Mouse (Mus musculus): ENCODE data around the gene Jph2. TPM values are rescaled to one million over a fixed set of nuclear protein-coding genes. Genes with fewer than 3 reads are reported as not detected.

The Jph2 gene
- total RNA-seq, 2 experiments from 2014 or later, result 350 to 362 TPM

GRCm38 (mm10) chr2:163360858-163361623, 36.8 kb downstream of the Jph2 start:
- no peak for DNase-seq

- no peak for DNase-seq
Measured at GRCm38 (mm10) chr2:163359253-163359652, 38.5 kb downstream of the Jph2 start.

DNA sequence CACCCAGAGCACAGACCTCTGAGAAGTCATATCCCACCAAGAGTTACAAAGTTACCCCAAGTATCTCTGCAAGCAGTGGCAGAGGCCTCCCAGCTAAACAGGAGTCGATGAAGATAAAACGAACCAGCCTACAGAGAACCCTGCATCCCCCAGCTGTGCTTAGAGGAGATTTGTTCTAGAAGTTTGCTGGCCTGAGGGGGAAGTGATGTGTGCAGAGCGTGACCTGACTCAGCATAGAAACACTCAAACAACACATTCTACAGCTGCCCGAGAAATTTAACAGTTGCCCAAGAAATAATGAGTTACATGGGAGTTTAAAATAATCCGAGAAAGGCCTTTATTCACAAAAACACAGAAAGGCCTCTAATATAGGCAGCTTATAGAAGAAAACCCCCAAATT, 39.1 kb downstream of the Jph2 start:
- no peak for DNase-seq

DNA sequence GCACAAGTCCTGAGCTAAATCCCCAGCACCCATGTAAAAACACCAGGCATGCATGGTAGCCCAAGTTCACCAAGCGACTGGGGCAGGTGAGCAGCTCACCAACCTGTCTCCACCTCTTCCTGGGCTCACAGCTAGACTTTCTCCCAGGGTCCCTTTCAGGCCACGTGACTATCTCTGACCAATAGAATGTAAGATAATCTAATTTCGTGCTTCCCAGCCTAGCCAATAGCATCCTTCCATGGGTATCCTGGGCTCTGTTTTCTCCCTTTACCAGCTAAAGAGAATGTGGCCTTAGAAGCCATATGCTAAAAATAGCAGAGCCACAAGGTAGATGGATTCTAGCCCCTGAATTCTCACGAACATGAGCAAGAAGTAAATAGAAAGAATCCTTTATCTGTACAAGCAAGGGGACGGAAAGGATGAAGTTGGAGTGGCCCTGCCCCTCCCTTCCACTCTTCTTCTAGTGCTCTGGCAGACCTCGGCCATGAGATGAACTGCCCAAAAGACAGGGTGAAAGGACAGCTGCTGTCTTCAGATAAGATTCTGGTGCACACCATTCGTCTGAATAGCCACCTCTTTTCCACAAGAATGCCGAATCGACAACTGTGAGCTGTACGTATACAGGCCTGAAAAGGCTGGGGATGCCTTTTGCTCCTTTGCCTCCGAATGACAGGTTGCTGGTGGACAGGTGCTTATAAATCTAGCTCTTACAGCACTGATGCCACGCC, 41.5 kb downstream of the Jph2 start:
- no peak for DNase-seq

- DNase-seq, result no peak
Measured at GRCm38 (mm10) chr2:163355666-163356065, 42.1 kb downstream of the Jph2 start.

GRCm38 (mm10) chr2:163353731-163354130, 44.1 kb downstream of the Jph2 start:
- DNase-seq, result peak; percentile 50

DNA sequence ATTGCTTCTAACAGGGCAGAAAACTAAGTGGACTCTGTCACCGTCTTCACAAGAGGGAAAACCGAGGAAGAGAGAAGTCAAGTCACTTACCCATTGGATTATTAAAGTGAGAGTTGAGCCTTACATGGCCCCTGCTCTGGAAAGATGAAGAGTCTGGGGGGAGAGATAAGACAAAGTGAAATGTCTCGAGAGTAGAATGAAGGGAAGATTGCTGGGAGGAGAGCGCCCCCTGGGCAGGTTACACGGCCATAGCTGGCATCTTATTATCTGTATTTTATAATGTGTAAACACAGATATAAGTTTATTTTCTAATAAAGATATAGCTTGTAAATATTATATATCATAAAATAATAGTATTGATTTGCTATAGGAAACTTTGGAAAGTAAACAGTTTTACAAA, 47.4 kb downstream of the Jph2 start:
- DNase-seq, result no peak

GRCm38 (mm10) chr2:163349411-163349810, 48.4 kb downstream of the Jph2 start:
- DNase-seq, result no peak

GRCm38 (mm10) chr2:163348677-163349076, 49.1 kb downstream of the Jph2 start:
- no peak for DNase-seq

DNA sequence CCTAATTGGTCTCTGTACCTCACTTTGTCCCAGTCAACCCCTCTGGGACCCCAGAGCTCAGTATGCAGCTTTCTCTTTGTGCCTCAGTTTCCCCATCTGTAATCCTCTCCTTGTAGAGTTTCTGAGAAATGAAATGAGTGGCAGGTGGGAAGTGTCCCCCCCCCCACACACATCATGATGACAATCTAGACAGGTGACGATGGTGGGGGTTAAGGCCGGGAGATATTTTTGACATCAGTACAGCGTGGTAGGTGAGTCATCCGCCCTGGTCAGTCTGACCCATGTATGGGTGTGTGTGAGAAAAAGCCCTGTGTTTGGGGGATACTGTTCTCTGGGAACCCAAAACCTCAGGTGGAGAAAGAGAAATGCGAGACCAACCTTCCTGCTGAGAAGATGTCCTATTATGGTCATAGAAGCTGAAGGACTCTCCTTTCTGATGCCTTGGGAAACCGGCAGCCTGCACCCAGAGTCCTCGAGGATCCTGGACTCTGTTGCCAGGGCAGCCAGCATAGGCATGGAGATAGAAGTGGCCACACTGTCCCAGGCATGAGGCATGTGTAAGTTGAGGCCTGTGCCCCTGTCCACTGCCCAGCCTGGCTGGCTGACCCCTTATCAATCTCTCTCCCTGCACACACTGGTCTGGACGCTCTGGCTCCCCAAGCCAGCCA, 50.1 kb downstream of the Jph2 start:
- no peak for DNase-seq

- DNase-seq, result no peak
Measured at GRCm38 (mm10) chr2:163346497-163346896, 51.3 kb downstream of the Jph2 start.

DNA sequence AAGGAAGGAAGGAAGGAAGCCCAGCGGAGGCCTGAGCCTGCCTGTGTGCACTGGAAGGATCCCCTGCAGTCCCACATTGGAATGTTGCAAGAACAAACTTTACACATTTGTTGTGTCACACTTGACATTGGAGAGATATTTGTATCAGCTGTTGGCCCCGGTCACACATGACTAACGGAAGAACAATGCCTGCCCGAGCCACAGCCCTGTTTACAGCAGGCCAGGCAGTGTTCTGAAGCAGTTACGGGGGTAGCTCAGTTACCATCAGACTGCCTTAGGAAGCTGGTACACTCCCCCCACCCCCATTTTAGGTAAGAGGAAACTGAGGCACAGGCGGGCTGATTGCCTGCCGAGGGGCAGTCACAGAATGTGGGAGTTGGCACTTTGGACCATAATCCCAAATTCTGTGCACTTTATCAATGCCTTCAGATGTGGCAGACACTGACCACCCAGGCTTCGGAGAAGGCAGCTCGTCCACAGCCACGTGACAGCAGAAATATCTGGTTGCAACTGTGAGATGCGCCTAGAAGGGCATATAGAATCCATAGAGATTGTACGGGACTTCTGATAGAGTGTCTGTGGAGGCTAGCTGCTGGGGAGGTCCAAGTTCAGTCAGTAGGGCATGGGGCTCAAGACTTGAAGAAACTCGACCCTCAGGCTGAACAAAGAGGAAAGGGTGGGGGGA, 52.7 kb downstream of the Jph2 start:
- DNase-seq, result no peak

- DNase-seq, result no peak
Measured at GRCm38 (mm10) chr2:163343671-163344070, 54.1 kb downstream of the Jph2 start.

DNA sequence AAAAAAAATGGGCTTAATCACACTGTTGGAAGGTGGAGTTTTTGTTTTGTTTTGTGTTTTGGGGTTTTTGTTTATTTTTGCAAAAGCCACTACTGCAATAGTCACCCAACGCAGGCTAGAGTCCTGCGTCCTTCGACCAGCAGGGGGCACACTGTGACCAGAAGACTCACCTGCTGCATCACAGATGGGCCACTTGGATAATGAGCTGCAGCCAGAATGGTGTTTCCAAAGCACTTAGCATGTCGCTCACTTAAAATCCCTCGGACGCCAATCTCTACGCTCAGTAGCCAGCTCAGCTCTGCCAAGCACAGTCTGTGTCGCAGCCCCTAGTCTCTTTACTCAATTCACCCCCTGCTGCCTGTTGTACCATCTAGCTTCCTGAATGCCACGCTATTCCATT, 57.5 kb downstream of the Jph2 start:
- peak; percentile 83 for DNase-seq

- no peak for DNase-seq
Measured at GRCm38 (mm10) chr2:163332368-163333055, 65.3 kb downstream of the Jph2 start.

DNA sequence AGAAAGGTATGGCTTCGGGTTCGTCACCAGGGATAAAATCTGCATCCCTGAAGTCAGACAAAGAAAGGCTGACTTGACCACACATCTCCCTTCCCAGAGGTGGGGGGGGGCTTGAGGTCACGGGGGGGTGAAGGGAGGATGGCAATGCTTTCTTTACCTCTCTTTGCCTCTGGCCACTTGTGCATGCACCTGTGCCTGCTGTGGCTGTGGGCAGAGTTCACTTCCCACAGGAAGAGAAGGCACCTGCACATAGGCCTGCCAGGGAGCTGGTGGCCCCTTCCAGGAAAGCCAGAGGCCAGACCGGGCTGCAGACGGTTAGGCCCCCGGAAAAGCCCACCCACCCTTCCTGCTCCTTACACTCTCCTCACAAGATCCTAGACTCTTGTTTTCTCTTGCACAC, 66.4 kb downstream of the Jph2 start:
- DNase-seq, result no peak

DNA sequence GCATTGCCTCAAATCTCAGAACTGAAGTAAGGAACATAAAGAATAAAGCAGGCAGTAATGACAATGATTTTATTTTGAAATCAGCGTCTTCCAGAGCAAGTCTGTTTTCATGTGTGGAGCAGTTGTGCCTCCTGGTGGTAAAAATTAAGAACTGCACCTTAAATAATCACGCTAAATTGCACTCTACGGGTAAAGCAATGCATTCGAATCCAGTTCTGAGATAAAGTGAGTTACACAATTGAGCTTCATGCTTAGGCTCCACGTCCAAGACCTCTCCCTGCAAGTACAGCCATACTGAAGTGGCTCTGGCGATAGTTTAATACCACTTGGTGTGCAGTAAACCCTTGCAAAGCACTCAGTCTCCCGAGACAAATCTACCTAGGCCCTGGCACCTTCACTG, 67.1 kb downstream of the Jph2 start:
- DNase-seq, result no peak

DNA sequence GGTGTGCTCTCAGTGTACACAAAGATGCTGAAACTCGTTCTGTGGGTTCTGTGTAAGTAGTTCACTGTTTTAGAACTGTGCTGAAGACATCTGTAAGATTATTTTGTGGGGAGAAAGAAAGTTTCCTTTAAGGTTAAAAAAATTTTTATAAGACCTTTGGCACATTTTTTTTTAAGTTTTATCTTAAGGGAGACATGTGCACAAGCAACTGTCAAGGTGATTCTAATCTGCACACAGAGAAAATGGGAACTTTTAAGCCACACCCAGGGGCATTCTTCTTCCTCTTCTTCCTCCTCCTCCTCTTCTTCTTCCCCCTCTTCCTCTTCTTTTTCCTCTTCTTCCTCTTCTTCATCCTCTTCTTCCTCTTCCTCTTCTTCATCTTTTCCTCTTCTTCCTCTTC, 74.6 kb downstream of the Jph2 start:
- no peak for DNase-seq

DNA sequence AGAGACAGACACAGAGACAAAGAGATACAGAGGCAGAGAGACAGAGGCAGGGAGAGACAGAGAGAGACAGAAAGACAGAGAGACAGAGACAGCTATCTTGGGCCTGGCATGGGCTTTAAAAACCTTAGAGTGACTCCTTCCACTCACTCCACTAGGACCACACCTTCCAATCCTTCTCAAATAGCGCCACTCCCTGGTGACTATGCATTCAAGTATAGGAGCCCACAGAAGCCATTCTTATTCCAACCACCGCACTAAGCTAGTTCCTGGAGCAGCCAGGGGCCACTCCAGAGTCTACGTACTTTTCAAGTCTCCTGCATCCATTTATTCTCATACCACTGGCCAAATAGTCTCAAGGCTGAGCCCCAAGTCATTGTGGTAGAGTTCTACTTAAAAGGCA, 79.0 kb downstream of the Jph2 start:
- DNase-seq, result no peak

GRCm38 (mm10) chr2:163317281-163317680, 80.5 kb downstream of the Jph2 start:
- no peak for DNase-seq

DNA sequence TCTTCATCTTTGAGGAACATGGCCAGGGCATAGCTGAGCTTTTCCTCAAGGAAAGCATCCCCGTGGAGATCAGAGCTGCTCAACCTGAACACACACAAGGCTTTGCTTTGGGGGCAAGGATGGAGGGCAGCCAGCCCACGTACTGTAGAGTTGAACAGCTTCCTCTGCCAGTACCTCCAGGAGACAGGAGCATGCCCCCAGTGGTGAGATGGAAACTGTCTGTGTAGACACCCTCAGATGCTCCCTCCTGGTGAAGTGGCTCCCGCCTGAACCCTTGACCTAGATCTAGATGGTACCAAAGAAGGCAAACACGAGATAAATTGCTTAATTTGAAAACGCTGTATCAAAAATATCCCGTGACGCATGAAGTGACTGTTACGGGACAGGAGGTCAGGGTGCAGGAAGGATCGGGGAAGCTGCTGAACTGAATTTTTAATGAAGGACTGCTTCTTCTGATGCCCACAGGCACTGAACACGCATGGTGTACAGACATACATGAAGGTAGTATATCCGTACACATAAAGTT, 87.6 kb downstream of the Jph2 start:
- no peak for DNase-seq

DNA sequence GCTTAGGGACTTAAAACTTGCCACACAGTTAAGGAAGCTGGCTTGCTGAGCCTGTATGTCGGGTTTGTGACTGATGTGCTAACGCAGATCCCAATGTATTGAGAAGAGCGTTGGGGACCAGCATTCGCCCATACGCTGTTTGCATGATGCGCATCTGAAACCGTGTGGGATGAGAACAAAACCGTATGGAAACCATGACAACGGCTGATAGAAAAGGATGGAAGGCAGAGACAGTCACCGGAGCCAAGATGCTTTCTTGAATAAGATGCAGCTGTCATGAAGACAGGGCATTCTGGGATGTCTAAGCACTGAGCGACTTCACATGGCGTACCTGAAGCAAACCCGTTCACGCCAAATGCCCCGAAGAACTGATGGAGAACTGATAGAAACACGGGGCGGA, 88.4 kb downstream of the Jph2 start:
- DNase-seq, result no peak

Measured in gastrocnemius, postnatal 10 days (tissue).